8 mouse cellular contexts compared by ENCODE assay signal in genomic region chr11:119549371-119549811, GRCm38 (mm10). TPM values are rescaled to one million over a fixed set of nuclear protein-coding genes. Genes with fewer than 3 reads are reported as not detected.
A peak's percentile ranks its signal among the peaks of the same experiment; 100 is the strongest.
DNase-seq lines count a peak whose midpoint lies in the region; ATAC-seq and TF ChIP-seq lines count a peak whose summit lies in the region.

No protein-coding gene starts in this region.

- TF ChIP-seq EP300 in ES-Bruce4 (IDR thresholded peaks at IDR 0.05; ENCODE audit: insufficient read depth, low read depth, low read length): no peak

- DNase-seq in heart, adult 11 months: no peak
- peak; percentile 18 for DNase-seq in embryonic facial prominence, embryonic 11.5 days (ENCODE audit: low spot score)
- no peak for DNase-seq in layer of hippocampus, postnatal 36 days
- no peak for DNase-seq in lung, postnatal 4 days

- peaks cover 54% of the 10 kb centered on the region for H3K4me1 ChIP-seq in heart, embryonic 13.5 days
- no peaks in the 10 kb centered on the region for H3K4me1 ChIP-seq in ES-Bruce4 (ENCODE audit: control insufficient read depth, insufficient read depth, low read length)
- peaks cover 17% of the 10 kb centered on the region for H3K4me1 ChIP-seq in embryonic facial prominence, embryonic 11.5 days (ENCODE audit: control insufficient read depth, insufficient read depth, low read length)
- H3K4me1 ChIP-seq in limb, embryonic 12.5 days (replicated peaks): peaks cover 53% of the 10 kb centered on the region
- peaks cover 47% of the 10 kb centered on the region for H3K4me1 ChIP-seq in stomach, embryonic 15.5 days

- no peaks in the 10 kb centered on the region for H3K36me3 ChIP-seq in heart, embryonic 13.5 days
- H3K36me3 ChIP-seq in ES-Bruce4 (ENCODE audit: control insufficient read depth, insufficient read depth, low read length, poor library complexity, severe bottlenecking): no peaks in the 10 kb centered on the region
- H3K36me3 ChIP-seq in embryonic facial prominence, embryonic 11.5 days (replicated peaks; ENCODE audit: control insufficient read depth, insufficient read depth, low read depth, low read length): no peaks in the 10 kb centered on the region
- H3K36me3 ChIP-seq in limb, embryonic 12.5 days: no peaks in the 10 kb centered on the region
- H3K36me3 ChIP-seq in stomach, embryonic 15.5 days: no peaks in the 10 kb centered on the region

- no peak for TF ChIP-seq POLR2A in ES-Bruce4 (IDR thresholded peaks at IDR 0.05; ENCODE audit: insufficient read depth, low read length)

- under 1% methylated on average over 43 of the region's 43 CpGs for WGBS in heart, embryonic 13.5 days
- under 1% methylated on average over 43 of the region's 43 CpGs for WGBS in embryonic facial prominence, embryonic 11.5 days
- 1% methylated on average over 43 of the region's 43 CpGs for WGBS in limb, embryonic 12.5 days
- WGBS in stomach, embryonic 15.5 days: 1% methylated on average over 42 of the region's 43 CpGs

- H3K4me2 ChIP-seq in heart, embryonic 13.5 days: peak overlapping the region; percentile 90
- H3K4me2 ChIP-seq in embryonic facial prominence, embryonic 11.5 days (ENCODE audit: low read depth, low read length): peak overlapping the region; percentile 65
- peak overlapping the region; percentile 98 for H3K4me2 ChIP-seq in limb, embryonic 12.5 days
- H3K4me2 ChIP-seq in stomach, embryonic 15.5 days: peak overlapping the region; percentile 100

- H3K27me3 ChIP-seq in heart, embryonic 13.5 days (replicated peaks): peaks cover 97% of the 10 kb centered on the region
- peaks cover 35% of the 10 kb centered on the region for H3K27me3 ChIP-seq in ES-Bruce4 (ENCODE audit: control insufficient read depth, insufficient read depth, low read length, poor library complexity, severe bottlenecking)
- H3K27me3 ChIP-seq in embryonic facial prominence, embryonic 11.5 days (ENCODE audit: control insufficient read depth, insufficient read depth, low read length): peaks cover 64% of the 10 kb centered on the region
- H3K27me3 ChIP-seq in limb, embryonic 12.5 days: peaks cover 100% of the 10 kb centered on the region
- H3K27me3 ChIP-seq in stomach, embryonic 15.5 days (replicated peaks): peaks cover 70% of the 10 kb centered on the region

- no peak for ATAC-seq in heart, embryonic 13.5 days (ENCODE audit: extremely low read depth, insufficient number of reproducible peaks, low FRiP score, low TSS enrichment)
- ATAC-seq in embryonic facial prominence, embryonic 11.5 days (replicated peaks; ENCODE audit: insufficient number of reproducible peaks, low FRiP score, low TSS enrichment, low read depth): no peak
- ATAC-seq in limb, embryonic 12.5 days (ENCODE audit: insufficient number of reproducible peaks, insufficient read depth, low FRiP score, low TSS enrichment, low read depth): no peak
- ATAC-seq in stomach, embryonic 15.5 days (ENCODE audit: insufficient read depth, low FRiP score, low read depth): no peak

- peak overlapping the region; percentile 59 for H3K4me3 ChIP-seq in heart, embryonic 13.5 days
- peak overlapping the region; percentile 49 for H3K4me3 ChIP-seq in ES-Bruce4 (ENCODE audit: low read depth, low read length)
- peak overlapping the region; percentile 27 for H3K4me3 ChIP-seq in embryonic facial prominence, embryonic 11.5 days (ENCODE audit: low read depth, low read length)
- peak overlapping the region; percentile 54 for H3K4me3 ChIP-seq in limb, embryonic 12.5 days (replicated peaks)
- peak overlapping the region; percentile 53 for H3K4me3 ChIP-seq in stomach, embryonic 15.5 days (replicated peaks)

- H3K9me3 ChIP-seq in heart, embryonic 13.5 days: no peaks in the 10 kb centered on the region
- no peaks in the 10 kb centered on the region for H3K9me3 ChIP-seq in ES-Bruce4 (replicated peaks; ENCODE audit: control insufficient read depth, insufficient read depth, low read length, poor library complexity, severe bottlenecking)
- no peaks in the 10 kb centered on the region for H3K9me3 ChIP-seq in embryonic facial prominence, embryonic 11.5 days (replicated peaks; ENCODE audit: control insufficient read depth, low read length)
- H3K9me3 ChIP-seq in limb, embryonic 12.5 days: no peaks in the 10 kb centered on the region
- H3K9me3 ChIP-seq in stomach, embryonic 15.5 days: no peaks in the 10 kb centered on the region

- TF ChIP-seq CTCF in ES-Bruce4 (IDR thresholded peaks at IDR 0.05; ENCODE audit: low read depth, low read length): no peak

- peak overlapping the region; percentile 52 for H3K9ac ChIP-seq in heart, embryonic 13.5 days
- peak overlapping the region; percentile 43 for H3K9ac ChIP-seq in ES-Bruce4 (ENCODE audit: low read depth, poor library complexity, severe bottlenecking)
- 0 out of 2 replicates have a peak overlapping the region, but pooled peaks have one; percentile 18 for H3K9ac ChIP-seq in embryonic facial prominence, embryonic 11.5 days (replicated peaks; ENCODE audit: low read length)
- H3K9ac ChIP-seq in limb, embryonic 12.5 days (replicated peaks): peak overlapping the region; percentile 48
- peak overlapping the region; percentile 16; the same call in 1 of the 2 replicates for H3K9ac ChIP-seq in stomach, embryonic 15.5 days

- H3K27ac ChIP-seq in heart, embryonic 13.5 days (replicated peaks): no peak overlapping the region
- no peak overlapping the region for H3K27ac ChIP-seq in ES-Bruce4 (ENCODE audit: insufficient read depth, low read length)
- no peak overlapping the region for H3K27ac ChIP-seq in embryonic facial prominence, embryonic 11.5 days (replicated peaks; ENCODE audit: low read depth, low read length)
- no peak overlapping the region for H3K27ac ChIP-seq in limb, embryonic 12.5 days
- no peak overlapping the region for H3K27ac ChIP-seq in stomach, embryonic 15.5 days

RNA-seq across cellular contexts. Expression of gene Nptx1, which starts 1.8 kb away (rescaled TPM):
- 0.66 and 0.75 TPM in 2 replicates for polyA plus RNA-seq in heart, embryonic 13.5 days (2015; fragmentation: Nextera tagmentation; extraction: Ambion mirVana)
- 0.21 TPM in 1 of 2 replicates, not detected in the other for polyA plus RNA-seq in ES-Bruce4 (2011; ENCODE audit: insufficient read depth, insufficient read length, low read depth, missing spikeins)
- polyA plus RNA-seq in embryonic facial prominence, embryonic 11.5 days (2014; fragmentation: Nextera tagmentation; extraction: Ambion mirVana): 1.8 and 2.2 TPM in 2 replicates
- polyA plus RNA-seq in limb, embryonic 12.5 days (2016; fragmentation: Nextera tagmentation; extraction: Ambion mirVana): 1.0 and 1.4 TPM in 2 replicates
- 0.59 and 0.63 TPM in 2 replicates for polyA plus RNA-seq in stomach, embryonic 15.5 days (2015; fragmentation: Nextera tagmentation; extraction: Ambion mirVana)
- 100 to 1,000 TPM; 452 to 470 TPM for total RNA-seq in layer of hippocampus, postnatal 36 days (2021)

RNA-seq across cellular contexts. Expression of gene Rptor, which starts 53.3 kb away (rescaled TPM):
- polyA plus RNA-seq in heart, embryonic 13.5 days (2015; fragmentation: Nextera tagmentation; extraction: Ambion mirVana): 7.0 and 7.1 TPM in 2 replicates
- 41.5 and 47.1 TPM in 2 replicates for polyA plus RNA-seq in ES-Bruce4 (2011; ENCODE audit: insufficient read depth, insufficient read length, low read depth, missing spikeins)
- 10.1 and 10.4 TPM in 2 replicates for polyA plus RNA-seq in embryonic facial prominence, embryonic 11.5 days (2014; fragmentation: Nextera tagmentation; extraction: Ambion mirVana)
- polyA plus RNA-seq in limb, embryonic 12.5 days (2016; fragmentation: Nextera tagmentation; extraction: Ambion mirVana): 17.7 and 18.6 TPM in 2 replicates
- polyA plus RNA-seq in stomach, embryonic 15.5 days (2015; fragmentation: Nextera tagmentation; extraction: Ambion mirVana): 9.3 and 10.0 TPM in 2 replicates
- 10 to 100 TPM; 63.9 to 65.0 TPM for total RNA-seq in layer of hippocampus, postnatal 36 days (2021)

RNA-seq across cellular contexts. Expression of gene Endov, which starts 58.2 kb away (rescaled TPM):
- polyA plus RNA-seq in heart, embryonic 13.5 days (2015; fragmentation: Nextera tagmentation; extraction: Ambion mirVana): 10.8 and 11.7 TPM in 2 replicates
- polyA plus RNA-seq in ES-Bruce4 (2011; ENCODE audit: insufficient read depth, insufficient read length, low read depth, missing spikeins): 6.5 and 7.7 TPM in 2 replicates
- polyA plus RNA-seq in embryonic facial prominence, embryonic 11.5 days (2014; fragmentation: Nextera tagmentation; extraction: Ambion mirVana): 12.4 and 12.7 TPM in 2 replicates
- polyA plus RNA-seq in limb, embryonic 12.5 days (2016; fragmentation: Nextera tagmentation; extraction: Ambion mirVana): 21.3 and 21.6 TPM in 2 replicates
- polyA plus RNA-seq in stomach, embryonic 15.5 days (2015; fragmentation: Nextera tagmentation; extraction: Ambion mirVana): 11.5 and 13.5 TPM in 2 replicates
- 10 to 100 TPM; 29.7 to 32.4 TPM for total RNA-seq in layer of hippocampus, postnatal 36 days (2021)
